Mouse (Mus musculus) G1E (cell line): ENCODE results near the gene Cyp1a2.

Experiments
- CTCF ChIP-seq: IDR thresholded peaks from 2 replicates; pipeline ENCODE4 v1.5.1; 2012; ENCODE audit warnings: low read depth, low read length, inconsistent platforms, mixed read lengths
- GATA1 ChIP-seq: IDR thresholded peaks from 2 replicates; pipeline ENCODE4 v1.6.1; 2012; ENCODE audit warnings: borderline replicate concordance, low read length, inconsistent platforms, mixed read lengths
- GATA2 ChIP-seq: IDR thresholded peaks from 2 replicates; pipeline ENCODE4 v1.6.1; 2012; ENCODE audit warnings: low read depth, low read length, inconsistent platforms, borderline replicate concordance
- TAL1 ChIP-seq: conservative IDR thresholded peaks from 2 replicates; pipeline ENCODE4 v1.6.1; 2012; ENCODE audit warnings: low read depth, low read length, inconsistent platforms, mixed read lengths

DNA sequence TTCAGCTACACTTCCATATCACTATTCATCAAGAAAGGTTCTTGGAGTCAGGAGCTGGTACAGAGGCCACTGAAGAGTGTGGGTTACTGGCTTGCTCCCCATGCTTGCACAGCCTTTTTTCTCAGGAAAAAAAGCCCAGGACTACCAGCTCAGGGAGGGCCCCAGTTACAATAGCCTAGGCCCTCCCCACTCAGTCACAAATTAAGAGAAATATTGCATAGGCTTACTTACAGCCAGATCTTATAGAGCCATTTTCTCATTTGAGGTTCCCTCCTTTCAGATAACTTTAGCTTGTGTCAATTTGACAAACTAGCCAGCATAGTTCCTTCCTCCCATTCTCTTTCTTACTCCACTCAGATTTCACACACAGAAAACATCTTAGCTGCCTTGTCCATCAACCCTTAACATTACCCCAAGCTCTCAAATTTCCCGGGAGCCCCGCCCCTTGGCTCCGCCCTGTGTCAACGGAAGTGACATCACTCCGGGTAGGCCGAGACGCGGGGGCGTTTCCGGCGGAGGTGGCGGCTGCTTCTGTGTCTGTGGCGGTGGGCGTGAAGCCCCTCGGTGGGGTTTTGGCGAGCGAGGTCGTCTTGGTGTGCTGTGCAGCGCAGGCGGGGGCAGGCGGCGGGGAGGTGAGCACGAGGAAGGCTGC, 24.7 kb upstream of the Cyp1a2 start, which contains the start of gene Edc3:
- TF ChIP-seq CTCF, result no peak
- no peak for TF ChIP-seq GATA1
- no peak for TF ChIP-seq GATA2
- TF ChIP-seq TAL1, result no peak
